Comparison of ENCODE assay signal across 8 mouse cellular contexts in the genomic region with DNA sequence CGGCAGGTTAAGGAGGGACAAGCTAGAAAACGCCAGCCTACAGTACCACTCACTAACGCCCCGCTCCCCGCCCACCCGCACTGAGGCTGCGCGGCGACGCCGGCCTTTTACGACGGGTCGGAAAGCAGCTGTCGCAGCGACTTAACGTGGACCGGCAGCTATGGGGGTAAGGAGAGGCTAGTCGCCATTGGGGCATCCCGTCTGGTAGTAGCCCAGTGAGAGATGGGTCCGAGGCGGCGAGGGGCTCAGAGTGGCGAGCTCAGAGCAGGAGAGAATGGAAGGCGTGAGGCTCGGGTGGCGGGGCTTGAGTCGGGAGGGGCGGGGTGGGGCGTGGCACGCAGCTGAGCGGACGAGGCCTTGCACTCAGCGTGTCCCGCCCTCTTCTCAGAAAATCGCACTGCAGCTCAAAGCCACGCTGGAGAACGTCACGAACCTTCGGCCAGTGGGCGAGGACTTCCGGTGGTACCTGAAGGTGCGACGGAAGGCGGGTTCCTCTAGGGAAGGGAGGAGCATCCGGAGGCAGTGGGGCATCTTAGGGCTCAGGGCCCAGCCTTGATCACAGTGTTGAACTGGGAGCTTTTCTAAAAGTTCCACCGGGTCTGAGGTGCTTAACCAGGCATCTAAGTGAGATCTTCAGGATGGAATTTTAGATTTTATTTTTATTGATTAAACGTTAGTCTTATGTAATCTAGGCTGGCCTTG. TPM values are rescaled to one million over a fixed set of nuclear protein-coding genes. Genes with fewer than 3 reads are reported as not detected.
DNase-seq lines count a peak whose midpoint lies in the region; ATAC-seq and TF ChIP-seq lines count a peak whose summit lies in the region.

TSS of gene 0610037L13Rik (plus strand) at position 83 of the 702 bp plus-strand sequence.

- peaks cover 15% of the 10 kb centered on the region for H3K4me1 ChIP-seq in embryonic facial prominence, embryonic 13.5 days
- H3K4me1 ChIP-seq in kidney, adult 2 months (ENCODE audit: control insufficient read depth, insufficient read depth, low read length), result peaks cover 2% of the 10 kb centered on the region; the same call in 1 of the 2 replicates
- peaks cover 10% of the 10 kb centered on the region for H3K4me1 ChIP-seq in limb, embryonic 12.5 days (replicated peaks)
- H3K4me1 ChIP-seq in midbrain, embryonic 15.5 days, result peaks cover 13% of the 10 kb centered on the region
- H3K4me1 ChIP-seq in spleen, adult 2 months (ENCODE audit: control insufficient read depth, insufficient read depth, insufficient read length), result peaks cover 2% of the 10 kb centered on the region; the same call in 1 of the 2 replicates

- H3K9me3 ChIP-seq in embryonic facial prominence, embryonic 13.5 days, result no peaks in the 10 kb centered on the region
- no peaks in the 10 kb centered on the region for H3K9me3 ChIP-seq in limb, embryonic 12.5 days
- no peaks in the 10 kb centered on the region for H3K9me3 ChIP-seq in midbrain, embryonic 15.5 days

- TF ChIP-seq POLR2A in kidney, adult 2 months (IDR thresholded peaks at IDR 0.05; ENCODE audit: low read depth, low read length), result peak; percentile 75
- peak; percentile 21; the same call in 1 of the 2 replicates for TF ChIP-seq POLR2A in spleen, adult 2 months (IDR thresholded peaks at IDR 0.05; ENCODE audit: low read depth, low read length)

- TF ChIP-seq CTCF in kidney, adult 2 months (conservative IDR thresholded peaks at IDR 0.05; ENCODE audit: insufficient read depth, insufficient read length, low read depth, low read length), result no peak
- TF ChIP-seq CTCF in spleen, adult 2 months (IDR thresholded peaks at IDR 0.05; ENCODE audit: extremely low read depth, insufficient read depth, insufficient read length, insufficient replicate concordance), result no peak

- H3K27ac ChIP-seq in embryonic facial prominence, embryonic 13.5 days, result peak within 1 kb of the TSS; percentile 92
- peak within 1 kb of the TSS; percentile 49 for H3K27ac ChIP-seq in kidney, adult 2 months (ENCODE audit: insufficient read depth, low read depth, low read length)
- H3K27ac ChIP-seq in limb, embryonic 12.5 days, result peak within 1 kb of the TSS; percentile 86
- peak within 1 kb of the TSS; percentile 97 for H3K27ac ChIP-seq in midbrain, embryonic 15.5 days
- H3K27ac ChIP-seq in spleen, adult 2 months (ENCODE audit: insufficient read depth, low read length), result peak within 1 kb of the TSS; percentile 87

- peak within 1 kb of the TSS; percentile 56 for H3K4me3 ChIP-seq in embryonic facial prominence, embryonic 13.5 days
- H3K4me3 ChIP-seq in kidney, adult 2 months (ENCODE audit: insufficient read depth, low read depth, low read length), result peak within 1 kb of the TSS; percentile 72
- peak within 1 kb of the TSS; percentile 57 for H3K4me3 ChIP-seq in limb, embryonic 12.5 days (replicated peaks)
- peak within 1 kb of the TSS; percentile 72 for H3K4me3 ChIP-seq in midbrain, embryonic 15.5 days
- peak within 1 kb of the TSS; percentile 71 for H3K4me3 ChIP-seq in spleen, adult 2 months (ENCODE audit: extremely low read depth, insufficient read depth, insufficient read length)

- DNase-seq in 3134 (ENCODE audit: extremely low read depth, insufficient read length, low spot score), result peak; percentile 97
- DNase-seq in adrenal gland, postnatal 36 days, result peak; percentile 95
- DNase-seq in heart, adult 18-20 months, result peak; percentile 96 to 97
- DNase-seq in kidney, adult 2 months, result peak; percentile 98
- DNase-seq in spleen, adult 2 months (ENCODE audit: low read depth in 1 of 2, low spot score in 2 of 2), result peak; percentile 93 to 95

- ATAC-seq in embryonic facial prominence, embryonic 13.5 days (ENCODE audit: insufficient number of reproducible peaks, insufficient read depth, low FRiP score, low TSS enrichment, low read depth), result peak; percentile 96
- peak; percentile 91 for ATAC-seq in limb, embryonic 12.5 days (ENCODE audit: insufficient number of reproducible peaks, insufficient read depth, low FRiP score, low TSS enrichment, low read depth)
- peak; percentile 97 for ATAC-seq in midbrain, embryonic 15.5 days (replicated peaks)

- H3K36me3 ChIP-seq in embryonic facial prominence, embryonic 13.5 days, result peaks cover 57% of the 10 kb centered on the region
- no peaks in the 10 kb centered on the region; the same call in 1 of the 2 replicates for H3K36me3 ChIP-seq in kidney, adult 2 months (ENCODE audit: control insufficient read depth, insufficient read depth, low read length)
- H3K36me3 ChIP-seq in limb, embryonic 12.5 days, result peaks cover 63% of the 10 kb centered on the region
- H3K36me3 ChIP-seq in midbrain, embryonic 15.5 days (replicated peaks), result peaks cover 35% of the 10 kb centered on the region; the same call in 1 of the 2 replicates
- H3K36me3 ChIP-seq in spleen, adult 2 months (ENCODE audit: control insufficient read depth, insufficient read depth, low read length), result peaks cover 9% of the 10 kb centered on the region

- peak within 1 kb of the TSS; percentile 78 for H3K4me2 ChIP-seq in embryonic facial prominence, embryonic 13.5 days
- peak within 1 kb of the TSS; percentile 81 for H3K4me2 ChIP-seq in limb, embryonic 12.5 days
- peak within 1 kb of the TSS; percentile 93 for H3K4me2 ChIP-seq in midbrain, embryonic 15.5 days

- WGBS in embryonic facial prominence, embryonic 13.5 days, result under 1% methylated on average over 46 of the region's 48 CpGs
- under 1% methylated on average over 48 of the region's 48 CpGs for WGBS in kidney, adult 2 months
- WGBS in limb, embryonic 12.5 days, result under 1% methylated on average over 48 of the region's 48 CpGs
- under 1% methylated on average over 48 of the region's 48 CpGs for WGBS in midbrain, embryonic 15.5 days
- under 1% methylated on average over 47 of the region's 48 CpGs for WGBS in spleen, adult 2 months

- H3K9ac ChIP-seq in embryonic facial prominence, embryonic 13.5 days, result peak within 1 kb of the TSS; percentile 77
- peak within 1 kb of the TSS; percentile 61 for H3K9ac ChIP-seq in limb, embryonic 12.5 days (replicated peaks)
- peak within 1 kb of the TSS; percentile 83 for H3K9ac ChIP-seq in midbrain, embryonic 15.5 days

- H3K27me3 ChIP-seq in embryonic facial prominence, embryonic 13.5 days, result no peaks in the 10 kb centered on the region
- no peaks in the 10 kb centered on the region for H3K27me3 ChIP-seq in kidney, adult 2 months (replicated peaks; ENCODE audit: control insufficient read depth, insufficient read depth, low read length)
- H3K27me3 ChIP-seq in limb, embryonic 12.5 days, result no peaks in the 10 kb centered on the region
- no peaks in the 10 kb centered on the region for H3K27me3 ChIP-seq in midbrain, embryonic 15.5 days (replicated peaks)
- no peaks in the 10 kb centered on the region for H3K27me3 ChIP-seq in spleen, adult 2 months (ENCODE audit: control insufficient read depth, insufficient read depth, low read length)

RNA-seq across cellular contexts. Expression of gene 0610037L13Rik, which starts in this region (rescaled TPM):
- 10 to 100 TPM; 77.5 to 94.1 TPM for total RNA-seq in adrenal gland, postnatal 36 days (2021)
- polyA plus RNA-seq in embryonic facial prominence, embryonic 13.5 days (2015; fragmentation: Nextera tagmentation; extraction: Ambion mirVana), result 134 and 140 TPM in 2 replicates
- total RNA-seq in heart, adult 18-20 months (2021), result 10 to 100 TPM; 47.0 to 59.4 TPM
- polyA plus RNA-seq in kidney, adult 2 months (2012; rRNA removed), result 36.4 and 45.9 TPM in 2 replicates
- 124 and 125 TPM in 2 replicates for polyA plus RNA-seq in limb, embryonic 12.5 days (2016; fragmentation: Nextera tagmentation; extraction: Ambion mirVana)
- 92.4 and 96.4 TPM in 2 replicates for polyA plus RNA-seq in midbrain, embryonic 15.5 days (2015; fragmentation: Nextera tagmentation; extraction: Ambion mirVana)
- polyA plus RNA-seq in spleen, adult 2 months (2012; rRNA removed), result 15.0 and 16.5 TPM in 2 replicates

Comparison
In these comparisons a context has a peak if more than half of its experiments do, and no peak if none do; other contexts are left out.
1. Peak in every context shown above with its lines: DNase-seq, ATAC-seq, H3K4me3 ChIP-seq and H3K27ac ChIP-seq.